Mouse (Mus musculus) hindbrain, embryonic 11.5 days (tissue): ENCODE results near the gene Klc1. TPM values are rescaled to one million over a fixed set of nuclear protein-coding genes. Genes with fewer than 3 reads are reported as not detected.

Source experiments
- ATAC-seq: fragments of 200-750 bp; cut with Nextera tagmentation; 2 replicates; pipeline ENCODE4 v1.8.0; 2017; ENCODE audit warnings: mild to moderate bottlenecking, moderate TSS enrichment, moderate library complexity; ENCODE audit not compliant: low FRiP score
- DNase-seq: peaks from one replicate; pipeline ENCODE4 v3.0.0-alpha.2; 2015; ENCODE audit warnings: low spot score
- H3K27ac ChIP-seq: fragments of 300-500 bp; sonication (generic); 2 replicates; pipeline ENCODE4 v1.5.1; 2014; ENCODE audit warnings: mild to moderate bottlenecking, low read depth, low read length
- H3K27me3 ChIP-seq: fragments of 300-500 bp; sonication (generic); 2 replicates; pipeline ENCODE4 v1.6.1; 2014; ENCODE audit warnings: mild to moderate bottlenecking, low read length, moderate library complexity, mixed read lengths; ENCODE audit not compliant: control insufficient read depth, insufficient read depth
- H3K36me3 ChIP-seq: fragments of 300-500 bp; sonication (generic); 2 replicates; pipeline ENCODE4 v1.6.1; 2014; ENCODE audit warnings: mild to moderate bottlenecking, low read length, moderate library complexity, mixed read lengths; ENCODE audit not compliant: control insufficient read depth, insufficient read depth
- H3K4me1 ChIP-seq: fragments of 300-500 bp; sonication (generic); replicated peaks from 2 replicates; pipeline ENCODE4 v1.6.1; 2014; ENCODE audit warnings: low read length, mixed read lengths; ENCODE audit not compliant: control insufficient read depth, insufficient read depth
- H3K4me2 ChIP-seq: fragments of 300-500 bp; sonication (generic); replicated peaks from 2 replicates; pipeline ENCODE4 v1.6.1; 2014; ENCODE audit warnings: mild to moderate bottlenecking, low read depth, low read length
- H3K4me3 ChIP-seq: fragments of 300-500 bp; sonication (generic); 2 replicates; pipeline ENCODE4 v1.5.1; 2014; ENCODE audit warnings: low read depth, low read length
- H3K9ac ChIP-seq: fragments of 300-500 bp; sonication (generic); 2 replicates; pipeline ENCODE4 v1.6.1; 2014; ENCODE audit warnings: low read depth, low read length
- H3K9me3 ChIP-seq: fragments of 300-500 bp; sonication (generic); 2 replicates; pipeline ENCODE4 v1.6.1; 2016; ENCODE audit warnings: low read length; ENCODE audit not compliant: control insufficient read depth
- WGBS: fragments of 180-500 bp; shearing (Covaris S2); extraction: QIAGEN DNeasy Blood & Tissue Kit; methylation state at CpG from one replicate; pipeline ENCODE4 v1.1.7; 2014; 5-methylcytosine and 5-hydroxymethylcytosine counted together
- polyA plus RNA-seq: library from polyadenylated mRNA; unstranded; fragments of >200 nt; fragmentation: Nextera tagmentation; extraction: Ambion mirVana; gene quantifications from 2 replicates; pipeline ENCODE4 v1.2.1, GENCODE M21; 2014

The Klc1 gene
- polyA plus RNA-seq, 1 experiment from 2014 or later, result 366 TPM

DNA sequence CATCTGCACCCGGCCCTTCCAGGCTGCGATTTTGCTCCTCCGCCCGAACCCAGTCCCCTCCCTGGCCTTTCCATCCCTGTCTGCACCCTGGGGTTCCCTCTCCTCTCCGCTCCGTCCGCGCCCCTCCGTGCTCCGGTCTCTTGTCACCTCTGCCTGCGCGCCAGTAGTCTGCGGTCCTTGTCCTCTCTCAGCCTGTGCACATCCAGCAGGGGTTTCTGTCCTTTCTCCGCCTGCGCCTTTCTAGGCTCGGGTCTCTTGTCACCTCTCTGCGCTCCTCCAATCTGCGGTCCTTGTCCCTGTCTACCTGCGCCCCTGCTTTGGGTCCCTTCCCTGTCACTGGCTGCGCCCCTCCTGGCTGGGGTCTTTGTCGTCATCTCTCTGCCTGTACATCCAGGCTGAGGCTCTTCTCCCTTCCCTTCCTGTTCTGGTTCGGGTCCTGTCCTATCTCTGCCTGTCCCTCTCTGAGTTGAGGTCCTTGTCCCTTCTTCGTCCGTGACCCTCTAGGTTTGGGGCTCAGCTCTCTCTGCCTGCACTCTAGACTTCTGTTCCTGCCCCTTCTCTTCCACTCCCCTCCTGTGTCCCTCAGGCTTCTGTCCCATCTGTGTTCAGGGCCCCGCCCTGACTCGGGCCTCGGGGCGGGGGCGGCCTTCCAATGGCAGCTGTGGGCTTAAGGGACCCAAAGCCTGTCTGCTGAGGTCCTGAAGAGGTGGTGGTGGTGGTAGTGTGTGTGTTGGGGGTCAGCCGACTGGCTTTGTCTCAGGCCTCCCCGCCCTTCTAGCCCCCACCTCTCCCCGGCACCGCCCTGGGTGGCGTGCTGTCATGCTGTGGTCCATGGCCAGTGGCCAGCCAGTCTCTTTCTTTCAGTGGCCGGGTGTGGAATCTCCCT, 770 bp downstream of the Klc1 start:
- H3K9ac ChIP-seq, result peak overlapping the region; percentile 98

GRCm38 (mm10) chr12:111760306-111760908, 1.8 kb downstream of the Klc1 start:
- no peaks in the 10 kb centered on the region for H3K27me3 ChIP-seq
- H3K36me3 ChIP-seq, result no peaks in the 10 kb centered on the region
- peak overlapping the region; percentile 98 for H3K9ac ChIP-seq
- H3K9me3 ChIP-seq, result no peaks in the 10 kb centered on the region
- H3K27ac ChIP-seq, result no peak overlapping the region
- WGBS, result 77% methylated on average over 7 of the region's 7 CpGs
- H3K4me3 ChIP-seq, result peak overlapping the region; percentile 84
- peak overlapping the region; percentile 90 for H3K4me2 ChIP-seq
- ATAC-seq (no peak), DNase-seq (no peak)
- peaks cover 11% of the 10 kb centered on the region for H3K4me1 ChIP-seq

More for the DNA sequence above, 770 bp downstream of the Klc1 start:
- H3K27ac ChIP-seq, result peak overlapping the region; percentile 91
- ATAC-seq (peak; percentile 74), DNase-seq (peak; percentile 65)
- WGBS, result under 1% methylated on average over 35 of the region's 35 CpGs
- H3K27me3 ChIP-seq, result no peaks in the 10 kb centered on the region
- no peaks in the 10 kb centered on the region for H3K36me3 ChIP-seq
- H3K4me2 ChIP-seq, result peak overlapping the region; percentile 90
- H3K4me3 ChIP-seq, result peak overlapping the region; percentile 84
- H3K4me1 ChIP-seq, result peaks cover 11% of the 10 kb centered on the region
- no peaks in the 10 kb centered on the region for H3K9me3 ChIP-seq

- no peaks in the 10 kb centered on the region for H3K27me3 ChIP-seq
- ATAC-seq, result no peak
- DNase-seq, result no peak
- H3K9ac ChIP-seq, result no peak overlapping the region
- 89% methylated on average over 13 of the region's 13 CpGs for WGBS
- H3K4me1 ChIP-seq, result peaks cover 21% of the 10 kb centered on the region
- H3K4me2 ChIP-seq, result no peak overlapping the region
- no peak overlapping the region for H3K4me3 ChIP-seq
- H3K36me3 ChIP-seq, result no peaks in the 10 kb centered on the region
- no peak overlapping the region for H3K27ac ChIP-seq
- H3K9me3 ChIP-seq, result no peaks in the 10 kb centered on the region
These were observed 4.1 kb downstream of the Klc1 start for GRCm38 (mm10) chr12:111762620-111763280.

- 25% methylated on average over 16 of the region's 16 CpGs for WGBS
- no peaks in the 10 kb centered on the region for H3K27me3 ChIP-seq
- 0 out of 2 replicates have a peak overlapping the region, but pooled peaks have one; percentile 15 for H3K9ac ChIP-seq
- peaks cover 11% of the 10 kb centered on the region for H3K4me1 ChIP-seq
- no peak overlapping the region for H3K4me3 ChIP-seq
- peak; percentile 55 for DNase-seq
- H3K36me3 ChIP-seq, result no peaks in the 10 kb centered on the region
- H3K4me2 ChIP-seq, result peak overlapping the region; percentile 20
- H3K9me3 ChIP-seq, result no peaks in the 10 kb centered on the region
- ATAC-seq, result peak; percentile 84
- peak overlapping the region; percentile 67 for H3K27ac ChIP-seq
These were observed 7.9 kb downstream of the Klc1 start for GRCm38 (mm10) chr12:111766313-111767236.

DNA sequence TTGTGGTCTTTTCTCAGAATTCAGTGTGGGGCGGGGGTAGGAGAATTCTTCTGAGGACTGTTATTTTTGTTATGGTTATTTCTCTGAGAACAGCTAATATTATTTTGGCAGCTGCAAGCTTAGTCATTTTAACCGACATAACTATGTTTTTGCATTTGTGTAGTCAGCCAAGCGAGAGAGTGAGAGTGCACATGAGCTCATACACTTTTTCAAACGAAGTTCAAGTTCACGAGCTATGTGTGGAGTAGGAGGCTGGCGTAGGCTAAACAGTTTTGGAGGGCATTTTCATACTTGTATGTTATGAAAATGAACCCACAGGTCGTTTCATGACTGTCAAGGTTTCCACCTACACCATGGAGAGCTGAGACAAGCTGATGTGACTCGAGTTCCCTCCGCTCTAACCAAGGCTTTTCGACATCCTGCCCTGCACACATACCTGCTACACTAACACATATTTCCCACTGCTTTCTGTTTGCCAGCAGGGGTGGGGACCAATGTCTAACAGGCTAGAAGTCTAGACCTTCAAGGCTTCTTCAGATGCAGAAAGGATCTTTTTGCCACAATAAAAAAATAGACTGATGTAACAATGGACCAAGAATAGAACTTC, 9.8 kb downstream of the Klc1 start:
- ATAC-seq (no peak), DNase-seq (no peak)
- Histone ChIP-seq H3K36me3 (no peaks in the 10 kb centered on the region; the same call in 1 of the 2 replicates), H3K4me2 (no peak overlapping the region), H3K9ac (no peak overlapping the region), H3K27me3 (no peaks in the 10 kb centered on the region), H3K4me3 (no peak overlapping the region), H3K4me1 (peaks cover 11% of the 10 kb centered on the region), H3K9me3 (no peaks in the 10 kb centered on the region), H3K27ac (no peak overlapping the region)
- WGBS, result 94% methylated on average over 10 of the region's 10 CpGs

GRCm38 (mm10) chr12:111769306-111769705, 10.7 kb downstream of the Klc1 start:
- no peaks in the 10 kb centered on the region for H3K9me3 ChIP-seq
- no peak overlapping the region for H3K4me3 ChIP-seq
- peaks cover 5% of the 10 kb centered on the region; the same call in 1 of the 2 replicates for H3K36me3 ChIP-seq
- no peak overlapping the region for H3K9ac ChIP-seq
- H3K27me3 ChIP-seq, result no peaks in the 10 kb centered on the region
- 49% methylated on average over 10 of the region's 10 CpGs for WGBS
- no peak overlapping the region for H3K27ac ChIP-seq
- H3K4me2 ChIP-seq, result no peak overlapping the region
- no peak for ATAC-seq
- H3K4me1 ChIP-seq, result peaks cover 11% of the 10 kb centered on the region
- no peak for DNase-seq

DNA sequence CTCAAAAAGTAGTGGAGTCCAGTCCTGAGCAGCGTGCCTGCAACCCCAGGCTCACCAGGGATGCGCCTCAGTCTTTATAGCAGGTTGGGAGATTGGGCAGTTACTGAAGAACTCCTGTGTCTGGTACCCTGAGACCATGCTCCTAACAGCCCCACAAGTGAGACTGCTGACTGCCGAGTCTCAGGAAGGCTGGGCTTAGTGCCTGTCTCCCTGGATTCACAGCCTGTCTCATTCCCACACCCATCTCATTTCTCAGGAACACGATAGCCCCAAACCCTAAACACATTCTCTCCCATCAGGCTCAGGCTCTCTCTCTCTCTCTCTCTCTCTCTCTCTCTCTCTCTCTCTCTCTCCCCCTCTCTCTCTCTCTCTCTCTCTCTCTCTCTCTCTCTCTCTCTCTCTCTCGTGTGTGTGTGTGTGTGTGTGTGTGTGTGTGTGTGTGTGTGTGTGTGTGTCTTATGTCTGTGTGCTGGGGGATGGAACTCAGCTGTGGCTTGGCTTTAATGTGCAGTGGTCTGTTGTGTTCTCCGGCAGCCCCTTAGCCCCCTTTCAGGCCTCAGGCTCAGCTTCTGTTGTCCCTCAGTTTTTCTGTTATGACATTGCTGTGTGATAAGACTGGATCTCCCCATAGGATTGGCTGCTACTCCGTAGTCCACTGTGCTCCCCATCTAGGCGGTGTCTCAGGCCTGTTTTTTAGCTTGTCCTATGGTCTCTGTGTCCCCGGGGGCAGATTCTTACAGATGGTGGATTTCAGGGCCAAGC, 11.3 kb downstream of the Klc1 start:
- Histone ChIP-seq H3K36me3 (peaks cover 10% of the 10 kb centered on the region; the same call in 1 of the 2 replicates), H3K27me3 (no peaks in the 10 kb centered on the region), H3K9ac (no peak overlapping the region), H3K27ac (no peak overlapping the region), H3K4me3 (no peak overlapping the region), H3K4me2 (no peak overlapping the region), H3K9me3 (no peaks in the 10 kb centered on the region), H3K4me1 (peaks cover 11% of the 10 kb centered on the region)
- DNase-seq (no peak), ATAC-seq (no peak)
- 71% methylated on average over 8 of the region's 9 CpGs for whole genome bisulfite sequencing
